Mouse (Mus musculus) c-Kit-negative CD71-positive TER-119-positive erythroid progenitor cells, embryonic 14.5 days (primary cell): ENCODE measurements at regions not wholly inside any gene's neighbourhood (a gene's known extent, or its start where the extent isn't known, plus 50 kb on each side); places are given as distances from the start of the nearest gene placed in this dataset.

ENCODE experiments used
- DNase-seq: peaks from one replicate; pipeline ENCODE4 v3.0.0-alpha.2; 2013; ENCODE audit warnings: low read depth, low spot score

DNA sequence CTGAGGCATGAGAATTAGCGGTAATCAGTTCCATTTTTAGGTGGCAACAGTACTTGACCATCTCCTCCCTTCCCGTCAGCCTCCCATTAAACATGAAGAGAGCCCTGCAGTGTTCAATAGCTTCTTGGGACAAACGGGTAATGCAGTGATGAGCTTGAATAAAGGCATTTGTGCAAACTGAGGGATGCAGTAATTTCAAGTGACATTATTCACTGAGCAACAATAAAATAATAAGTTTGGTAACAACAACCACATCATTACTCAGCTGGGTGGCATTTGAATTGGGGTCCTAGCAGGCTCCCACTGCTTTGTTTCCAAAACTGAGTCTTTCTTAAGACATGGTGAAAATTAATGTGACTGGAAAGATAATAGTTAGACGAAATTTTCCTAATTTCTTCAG is 315.2 kb upstream of the C030005K15Rik start:
- no peak for DNase-seq

DNA sequence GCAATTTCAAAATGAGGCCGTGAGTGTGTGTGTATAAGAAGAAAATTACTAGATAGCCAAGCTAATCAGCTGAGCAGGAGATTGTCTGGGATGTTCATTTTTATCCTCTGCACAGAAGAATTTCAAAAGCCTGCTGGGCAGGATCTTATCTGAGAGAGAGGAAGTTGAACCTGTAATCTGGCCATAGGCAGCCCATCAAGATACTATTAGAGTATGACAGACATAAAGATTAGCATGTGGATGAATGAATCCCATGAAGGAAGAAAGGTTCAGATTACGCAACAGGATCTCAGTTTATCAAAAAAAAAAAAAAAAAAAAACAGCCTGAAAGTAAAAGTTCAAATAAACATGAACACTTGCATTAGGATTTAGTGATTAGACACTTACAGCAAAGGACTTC is 317.3 kb upstream of the C030005K15Rik start:
- DNase-seq, result no peak

DNA sequence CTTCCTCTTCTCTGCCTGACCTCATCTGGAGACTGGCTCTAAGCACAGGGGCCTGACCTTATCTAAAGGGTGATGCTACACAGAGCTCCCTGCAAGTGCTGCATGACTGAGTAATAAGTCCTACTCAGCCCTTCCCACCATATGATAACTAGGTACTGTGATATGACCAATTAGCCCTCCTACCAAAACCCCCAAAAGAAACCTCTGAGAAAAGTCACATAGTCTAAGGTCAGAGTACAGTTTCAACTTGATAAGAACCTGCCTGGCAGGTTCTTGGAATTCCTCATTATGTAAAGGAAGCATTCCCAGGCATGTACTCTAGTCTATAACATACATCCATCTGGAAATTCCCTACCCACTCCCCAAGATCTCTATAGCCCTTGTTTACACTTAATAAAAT is 318.0 kb upstream of the C030005K15Rik start:
- DNase-seq, result no peak

DNA sequence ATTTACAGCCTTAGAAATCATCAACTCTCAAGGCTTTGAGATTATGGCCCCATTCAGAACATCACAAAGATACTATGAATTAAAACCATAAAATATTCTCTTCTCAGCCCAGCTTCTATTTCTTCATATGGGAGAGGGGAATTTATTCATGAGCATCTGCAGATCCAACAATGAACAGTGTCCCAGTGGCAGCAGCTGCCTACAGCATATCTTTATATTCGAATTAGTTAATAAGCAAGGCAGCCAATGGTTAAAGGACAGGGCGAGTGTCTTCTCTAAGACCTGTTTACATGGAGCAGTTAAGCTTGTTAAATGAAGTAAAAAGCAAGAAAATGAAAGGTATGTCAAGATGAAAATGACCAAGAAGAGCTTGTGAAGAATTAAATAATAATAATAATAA is 346.9 kb upstream of the C030005K15Rik start:
- no peak for DNase-seq

DNA sequence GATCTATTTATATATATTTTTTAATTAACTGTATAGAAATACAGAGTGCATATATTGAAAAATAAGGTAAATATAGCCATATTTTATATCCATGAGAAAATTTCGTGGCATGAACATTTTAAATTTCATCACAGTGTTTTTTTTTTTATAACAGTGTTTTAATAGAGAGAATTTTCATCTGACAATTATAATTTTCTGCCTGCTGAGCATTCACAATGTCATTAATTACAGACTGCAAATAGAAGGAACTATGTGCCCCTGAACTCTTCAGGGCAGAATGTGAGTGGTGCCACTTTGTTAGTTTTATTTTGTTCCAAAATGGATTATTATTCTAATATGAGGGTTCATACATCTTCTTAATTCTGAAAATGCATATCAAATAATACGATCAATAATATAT is 358.3 kb upstream of the C030005K15Rik start:
- no peak for DNase-seq

GRCm38 (mm10) chr10:98116296-98116695 is 389.7 kb upstream of the C030005K15Rik start:
- no peak for DNase-seq

DNA sequence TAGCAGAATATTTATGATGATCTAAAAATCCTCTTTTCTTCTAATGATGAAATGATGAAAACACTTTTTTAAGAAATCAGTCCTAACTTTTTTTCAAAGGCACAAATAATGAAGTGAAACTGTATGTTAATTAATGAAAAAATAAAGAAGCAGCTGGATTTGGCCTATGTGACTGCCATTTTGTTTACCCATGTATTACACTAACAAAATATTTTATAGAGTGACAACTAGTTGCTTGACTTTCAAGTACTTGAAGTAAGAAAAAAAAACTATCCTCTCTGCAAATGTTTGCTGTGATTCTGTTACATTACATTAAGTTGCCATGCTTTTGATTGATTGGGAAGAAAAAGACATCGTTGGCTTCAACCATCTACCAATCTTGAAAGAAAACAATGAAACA is 399.2 kb upstream of the C030005K15Rik start:
- no peak for DNase-seq

DNA sequence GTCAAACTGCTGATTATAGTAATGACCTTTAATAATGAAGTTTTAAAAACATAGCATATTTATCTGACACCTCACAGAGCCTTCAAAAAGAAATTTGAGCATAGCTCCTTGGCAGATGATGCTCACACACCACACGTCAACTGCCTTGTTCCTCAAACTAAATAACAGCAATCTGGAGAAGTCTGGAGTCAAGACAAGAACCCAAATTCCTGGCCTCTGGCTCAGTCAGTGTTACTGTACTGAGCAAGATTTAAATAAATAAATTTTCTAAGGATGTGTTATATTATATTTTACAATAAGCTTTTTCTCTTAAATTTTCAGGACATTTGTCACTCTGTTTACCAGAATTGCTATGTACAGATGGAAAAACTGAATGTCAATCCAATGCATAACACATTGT is 408.5 kb upstream of the C030005K15Rik start:
- DNase-seq, result no peak

- no peak for DNase-seq
Measured at GRCm38 (mm10) chr10:98145773-98146172, 419.2 kb upstream of the C030005K15Rik start.

- DNase-seq, result no peak
Measured at GRCm38 (mm10) chr10:98146998-98147863, 420.7 kb upstream of the C030005K15Rik start.

DNA sequence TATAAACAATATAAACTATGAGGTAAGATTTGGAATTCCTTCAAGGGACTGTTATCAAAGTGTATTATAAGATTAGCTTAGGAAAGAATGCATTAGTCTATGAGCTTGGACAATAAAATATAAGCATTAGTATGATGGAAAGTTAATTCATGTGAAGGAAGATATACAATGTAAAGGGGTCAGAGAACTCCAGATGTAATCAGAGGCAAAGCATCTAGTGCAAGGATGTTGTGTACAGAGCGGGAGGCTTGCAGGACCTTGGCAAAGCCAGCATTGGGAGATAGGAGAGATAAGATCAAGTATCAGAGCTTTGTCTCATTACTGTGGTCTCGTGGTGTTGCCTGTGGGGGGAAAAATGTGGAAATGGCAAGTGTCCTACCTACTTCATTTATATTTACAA is 429.4 kb upstream of the C030005K15Rik start:
- no peak for DNase-seq

DNA sequence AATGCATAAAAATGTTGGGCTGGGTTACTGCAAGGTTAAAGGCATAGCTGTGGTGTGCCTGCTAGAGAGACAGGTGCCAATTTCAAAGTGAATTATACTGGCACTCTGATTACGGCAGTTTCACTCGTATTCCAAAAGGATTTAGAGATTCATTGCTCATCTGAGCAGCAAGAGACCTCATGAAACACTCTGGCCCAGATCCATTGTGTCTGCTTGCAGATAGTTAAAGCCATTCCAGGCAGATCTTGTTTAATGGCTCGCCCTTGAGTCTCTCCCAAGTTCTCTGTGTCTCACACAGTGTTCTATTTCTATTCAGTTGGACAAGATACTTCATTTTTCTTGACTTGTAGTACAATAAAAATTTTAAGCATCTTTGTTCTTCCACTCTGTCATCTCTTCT is 459.1 kb upstream of the C030005K15Rik start:
- DNase-seq, result no peak

GRCm38 (mm10) chr10:98196852-98197251 is 470.3 kb upstream of the C030005K15Rik start:
- no peak for DNase-seq

DNA sequence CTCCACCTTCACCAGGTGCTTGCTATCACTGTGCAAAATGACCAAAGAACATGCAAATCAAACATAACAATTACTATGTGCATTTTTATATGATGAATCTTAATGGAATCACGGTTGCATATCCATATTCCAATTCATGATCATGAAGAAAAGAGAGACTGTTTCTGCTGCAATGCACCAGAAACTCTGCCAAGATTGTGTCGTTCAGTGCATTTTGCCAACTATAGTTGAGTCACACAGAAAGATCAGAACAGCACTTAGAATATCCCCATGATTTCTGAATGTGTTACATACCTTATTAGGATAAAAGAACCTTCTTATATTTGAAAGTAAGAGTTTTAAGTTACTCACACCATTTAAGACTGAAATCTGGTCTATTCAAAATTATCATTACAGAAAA is 483.7 kb upstream of the C030005K15Rik start:
- DNase-seq, result no peak

DNA sequence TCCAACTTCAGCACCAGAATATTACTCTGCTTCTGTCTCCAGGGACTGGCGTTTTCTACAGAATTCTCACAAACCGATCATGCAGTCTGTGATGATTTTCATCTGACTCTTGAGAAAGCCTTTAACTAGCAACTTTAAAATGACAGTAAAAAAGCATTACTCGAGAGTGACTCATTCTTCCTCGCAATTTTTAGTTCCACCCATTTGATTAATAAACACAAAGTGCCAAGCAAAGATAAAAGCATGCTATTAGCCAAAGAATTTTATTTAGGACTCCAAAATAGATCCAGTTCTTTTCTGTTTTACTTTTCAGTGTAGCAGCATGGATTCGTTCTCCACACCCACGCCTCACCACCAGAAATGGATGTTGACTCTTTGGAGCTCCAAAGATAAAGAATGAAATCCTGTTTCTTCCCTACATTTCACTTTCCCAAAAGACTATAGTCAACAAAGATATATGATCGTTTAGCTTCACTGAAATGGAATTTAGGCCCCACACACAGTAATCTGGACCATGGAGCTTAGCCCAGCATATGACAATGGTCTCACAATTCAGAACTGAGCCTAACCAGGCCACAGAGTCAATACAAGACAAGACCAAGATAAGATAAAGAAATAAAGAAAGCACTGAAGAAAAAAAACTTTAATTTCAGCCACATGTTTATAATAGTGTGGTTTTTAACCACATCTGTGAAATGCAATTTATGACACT is 486.5 kb upstream of the C030005K15Rik start:
- no peak for DNase-seq

- DNase-seq, result no peak
Measured at GRCm38 (mm10) chr10:98231017-98231416, 504.5 kb upstream of the C030005K15Rik start.

GRCm38 (mm10) chr10:98231705-98232235 is 505.2 kb upstream of the C030005K15Rik start:
- DNase-seq, result no peak

DNA sequence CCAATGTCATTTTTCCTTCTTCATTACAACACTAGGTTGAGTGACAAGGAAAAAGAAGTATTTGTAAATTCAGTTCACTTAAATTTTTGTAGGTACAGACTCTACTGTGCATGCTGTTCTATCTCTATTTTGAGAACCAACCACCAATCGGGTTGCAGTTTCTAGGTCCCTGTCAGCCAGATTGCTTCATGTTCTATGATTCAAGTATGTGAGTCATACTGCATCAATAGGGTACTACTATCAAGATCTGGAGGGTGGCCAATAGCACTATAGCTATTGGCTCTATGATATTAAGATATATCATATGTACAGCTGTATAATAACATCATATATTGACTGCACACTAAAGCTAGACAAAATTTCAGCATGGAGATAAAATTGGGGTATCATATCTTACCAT is 521.8 kb upstream of the C030005K15Rik start:
- DNase-seq, result no peak

DNA sequence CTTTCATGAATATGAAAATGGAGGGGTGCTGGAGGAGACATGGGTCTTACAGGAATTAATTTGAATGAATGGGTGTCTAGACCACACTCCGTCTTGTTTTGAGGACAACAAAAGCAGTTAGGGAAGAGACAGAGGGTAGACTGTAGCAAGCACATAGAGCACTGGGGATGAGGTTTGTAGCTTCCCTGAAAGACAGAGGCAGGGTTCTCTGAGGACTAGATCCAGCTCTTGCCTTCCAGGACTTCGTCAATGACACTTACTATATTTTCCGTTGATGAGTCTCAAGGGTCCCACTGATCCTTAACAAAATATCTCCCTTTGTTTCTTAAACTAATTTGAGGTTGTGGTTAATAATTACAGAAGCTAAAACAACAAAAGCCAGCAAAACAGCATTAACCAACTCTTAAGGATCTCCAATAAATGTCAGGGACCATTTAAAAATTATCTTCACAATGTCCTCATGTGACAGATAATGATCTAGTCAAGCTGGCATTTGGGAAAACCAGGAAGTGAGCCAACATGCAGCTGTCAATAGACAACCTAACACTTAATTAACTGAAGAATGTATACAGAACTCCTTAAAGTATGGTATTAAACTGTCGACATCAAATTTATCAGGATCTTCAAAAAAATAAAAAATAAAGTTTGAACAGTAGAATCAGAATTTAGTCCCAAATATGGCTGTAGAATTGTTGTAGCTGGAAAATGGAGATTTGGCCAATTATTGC is 531.6 kb upstream of the C030005K15Rik start:
- DNase-seq, result no peak

DNA sequence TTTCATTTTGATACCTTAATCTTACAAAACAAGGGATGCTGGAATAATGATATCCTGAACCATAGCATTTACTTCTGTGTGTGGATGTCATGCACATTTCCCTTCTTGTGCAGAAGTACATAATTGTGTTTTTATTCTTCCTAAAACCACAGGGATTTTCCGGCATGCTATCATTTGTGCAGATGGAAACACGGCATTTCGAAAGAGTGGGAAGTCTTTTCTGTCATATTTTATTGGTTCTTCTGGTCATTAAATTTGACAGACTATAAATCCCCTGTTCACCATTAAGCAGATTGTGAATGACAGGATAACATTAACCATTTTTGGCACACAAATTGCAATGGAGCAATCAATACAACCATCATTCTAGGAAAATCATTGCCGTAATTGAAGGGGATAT is 532.7 kb upstream of the C030005K15Rik start:
- no peak for DNase-seq

GRCm38 (mm10) chr10:98268511-98268910 is 542.0 kb upstream of the C030005K15Rik start:
- no peak for DNase-seq

GRCm38 (mm10) chr10:98291617-98292016 is 565.1 kb upstream of the C030005K15Rik start:
- no peak for DNase-seq
